Mouse (Mus musculus): ENCODE results near the gene Pip5k1c. TPM values are rescaled to one million over a fixed set of nuclear protein-coding genes. Genes with fewer than 3 reads are reported as not detected.

The Pip5k1c gene
- total and polyA plus RNA-seq, 2 experiments from 2014 or later, result 21.4 to 38.5 TPM

- Histone ChIP-seq H3K27ac (ENCODE audit: low read depth) (no peak overlapping the region), H3K4me3 (ENCODE audit: low read depth, low read length) (no peak overlapping the region), H3K9ac (replicated peaks; ENCODE audit: low read depth, low read length) (no peak overlapping the region), H3K27me3 (ENCODE audit: control insufficient read depth, insufficient read depth, low read length) (no peaks in the 10 kb centered on the region), H3K4me1 (ENCODE audit: control insufficient read depth, insufficient read depth) (no peaks in the 10 kb centered on the region), H3K9me3 (replicated peaks; ENCODE audit: control insufficient read depth, low read length) (no peaks in the 10 kb centered on the region), H3K4me2 (ENCODE audit: low read depth, low read length) (no peak overlapping the region), H3K36me3 (replicated peaks; ENCODE audit: control insufficient read depth, insufficient read depth, low read length) (peaks cover 87% of the 10 kb centered on the region)
- DNase-seq (ENCODE audit: low spot score) (no peak), ATAC-seq (ENCODE audit: insufficient read depth, low read depth) (no peak)
- TF ChIP-seq CTCF (IDR thresholded peaks at IDR 0.05; ENCODE audit: low read depth) (no peak), EP300 (IDR thresholded peaks at IDR 0.05; ENCODE audit: low read depth) (no peak)
- 89% methylated on average over 5 of the region's 5 CpGs for whole genome bisulfite sequencing
These were observed 16.8 kb downstream of the Pip5k1c start for GRCm38 (mm10) chr10:81309571-81309970.

- peaks cover 86% of the 10 kb centered on the region for H3K36me3 ChIP-seq (replicated peaks; ENCODE audit: control insufficient read depth, insufficient read depth, low read length)
- no peak overlapping the region for H3K27ac ChIP-seq (ENCODE audit: low read depth)
- TF ChIP-seq CTCF (IDR thresholded peaks at IDR 0.05; ENCODE audit: low read depth) (no peak), EP300 (IDR thresholded peaks at IDR 0.05; ENCODE audit: low read depth) (no peak)
- DNase-seq (ENCODE audit: low spot score) (no peak), ATAC-seq (ENCODE audit: insufficient read depth, low read depth) (no peak)
- H3K4me3 ChIP-seq (ENCODE audit: low read depth, low read length), result no peak overlapping the region
- WGBS, result 89% methylated on average over 13 of the region's 13 CpGs
- no peaks in the 10 kb centered on the region for H3K9me3 ChIP-seq (replicated peaks; ENCODE audit: control insufficient read depth, low read length)
- H3K4me2 ChIP-seq (ENCODE audit: low read depth, low read length), result no peak overlapping the region
- no peak overlapping the region for H3K9ac ChIP-seq (replicated peaks; ENCODE audit: low read depth, low read length)
- H3K4me1 ChIP-seq (ENCODE audit: control insufficient read depth, insufficient read depth), result no peaks in the 10 kb centered on the region; the same call in 1 of the 2 replicates
- H3K27me3 ChIP-seq (ENCODE audit: control insufficient read depth, insufficient read depth, low read length), result no peaks in the 10 kb centered on the region
These were observed 20.8 kb downstream of the Pip5k1c start for GRCm38 (mm10) chr10:81313581-81313980.

- 78% methylated on average over 7 of the region's 7 CpGs for WGBS
- no peaks in the 10 kb centered on the region for H3K27me3 ChIP-seq (ENCODE audit: control insufficient read depth, insufficient read depth, low read length)
- H3K4me2 ChIP-seq (ENCODE audit: low read depth, low read length), result no peak overlapping the region
- DNase-seq (ENCODE audit: low spot score), result no peak
- ATAC-seq (ENCODE audit: insufficient read depth, low read depth), result no peak
- H3K4me1 ChIP-seq (ENCODE audit: control insufficient read depth, insufficient read depth), result peaks cover 6% of the 10 kb centered on the region; the same call in 1 of the 2 replicates
- no peak overlapping the region for H3K9ac ChIP-seq (replicated peaks; ENCODE audit: low read depth, low read length)
- H3K9me3 ChIP-seq (replicated peaks; ENCODE audit: control insufficient read depth, low read length), result no peaks in the 10 kb centered on the region
- H3K4me3 ChIP-seq (ENCODE audit: low read depth, low read length), result no peak overlapping the region
- peaks cover 83% of the 10 kb centered on the region for H3K36me3 ChIP-seq (replicated peaks; ENCODE audit: control insufficient read depth, insufficient read depth, low read length)
- no peak overlapping the region for H3K27ac ChIP-seq (ENCODE audit: low read depth)
- TF ChIP-seq EP300 (IDR thresholded peaks at IDR 0.05; ENCODE audit: low read depth) (no peak), CTCF (IDR thresholded peaks at IDR 0.05; ENCODE audit: low read depth) (no peak)
These were observed 21.4 kb downstream of the Pip5k1c start for GRCm38 (mm10) chr10:81314201-81314600.

GRCm38 (mm10) chr10:81315587-81315986 lies 22.8 kb downstream of the Pip5k1c start:
- 86% methylated on average over 16 of the region's 16 CpGs for WGBS
- peaks cover 13% of the 10 kb centered on the region; the same call in 1 of the 2 replicates for H3K4me1 ChIP-seq (ENCODE audit: control insufficient read depth, insufficient read depth)
- no peak for TF ChIP-seq CTCF (IDR thresholded peaks at IDR 0.05; ENCODE audit: low read depth)
- TF ChIP-seq EP300 (IDR thresholded peaks at IDR 0.05; ENCODE audit: low read depth), result no peak
- DNase-seq (ENCODE audit: low spot score) (no peak), ATAC-seq (ENCODE audit: insufficient read depth, low read depth) (no peak)
- no peak overlapping the region for H3K4me3 ChIP-seq (ENCODE audit: low read depth, low read length)
- no peaks in the 10 kb centered on the region for H3K9me3 ChIP-seq (replicated peaks; ENCODE audit: control insufficient read depth, low read length)
- no peak overlapping the region for H3K27ac ChIP-seq (ENCODE audit: low read depth)
- peaks cover 72% of the 10 kb centered on the region for H3K36me3 ChIP-seq (replicated peaks; ENCODE audit: control insufficient read depth, insufficient read depth, low read length)
- no peak overlapping the region for H3K4me2 ChIP-seq (ENCODE audit: low read depth, low read length)
- H3K9ac ChIP-seq (replicated peaks; ENCODE audit: low read depth, low read length), result no peak overlapping the region
- no peaks in the 10 kb centered on the region for H3K27me3 ChIP-seq (ENCODE audit: control insufficient read depth, insufficient read depth, low read length)

GRCm38 (mm10) chr10:81316338-81317060 lies 23.7 kb downstream of the Pip5k1c start:
- Histone ChIP-seq H3K9ac (replicated peaks; ENCODE audit: low read depth, low read length) (peak overlapping the region; percentile 17; the same call in 1 of the 2 replicates), H3K4me3 (ENCODE audit: low read depth, low read length) (no peak overlapping the region), H3K36me3 (replicated peaks; ENCODE audit: control insufficient read depth, insufficient read depth, low read length) (peaks cover 62% of the 10 kb centered on the region), H3K27ac (ENCODE audit: low read depth) (no peak overlapping the region), H3K27me3 (ENCODE audit: control insufficient read depth, insufficient read depth, low read length) (no peaks in the 10 kb centered on the region), H3K9me3 (replicated peaks; ENCODE audit: control insufficient read depth, low read length) (no peaks in the 10 kb centered on the region), H3K4me1 (ENCODE audit: control insufficient read depth, insufficient read depth) (peaks cover 13% of the 10 kb centered on the region), H3K4me2 (ENCODE audit: low read depth, low read length) (peak overlapping the region; percentile 47)
- 47% methylated on average over 16 of the region's 16 CpGs for WGBS
- DNase-seq (ENCODE audit: low spot score) (no peak), ATAC-seq (ENCODE audit: insufficient read depth, low read depth) (no peak)
- TF ChIP-seq EP300 (IDR thresholded peaks at IDR 0.05; ENCODE audit: low read depth) (no peak), CTCF (IDR thresholded peaks at IDR 0.05; ENCODE audit: low read depth) (peak; percentile 52)

All from heart, postnatal 0 days (tissue).